Mouse (Mus musculus) kidney, embryonic 14.5 days (tissue): Measurements from ENCODE around the gene Sohlh2. TPM values are rescaled to one million over a fixed set of nuclear protein-coding genes. Genes with fewer than 3 reads are reported as not detected.

Experiments used
- ATAC-seq: fragments of 200-750 bp; cut with Nextera tagmentation; 2 replicates; pipeline ENCODE4 v1.8.0; 2017; ENCODE audit warnings: moderate number of reproducible peaks, mild to moderate bottlenecking, moderate TSS enrichment, moderate library complexity; ENCODE audit not compliant: low FRiP score, low TSS enrichment
- H3K27ac ChIP-seq: fragments of 300-500 bp; sonication (generic); 2 replicates; pipeline ENCODE4 v1.5.1; 2014; ENCODE audit warnings: low read depth, mild to moderate bottlenecking, low read length, moderate library complexity, mixed read lengths
- H3K27me3 ChIP-seq: fragments of 300-500 bp; sonication (generic); 2 replicates; pipeline ENCODE4 v1.6.1; 2014; ENCODE audit warnings: mild to moderate bottlenecking, low read length; ENCODE audit not compliant: control insufficient read depth, insufficient read depth
- H3K36me3 ChIP-seq: fragments of 300-500 bp; sonication (generic); 2 replicates; pipeline ENCODE4 v1.6.1; 2014; ENCODE audit warnings: low read length, mixed read lengths; ENCODE audit not compliant: control insufficient read depth, insufficient read depth
- H3K4me1 ChIP-seq: fragments of 300-500 bp; sonication (generic); 2 replicates; pipeline ENCODE4 v1.6.1; 2014; ENCODE audit warnings: low read length, mixed read lengths; ENCODE audit not compliant: control insufficient read depth, insufficient read depth
- H3K4me2 ChIP-seq: fragments of 300-500 bp; sonication (generic); replicated peaks from 2 replicates; pipeline ENCODE4 v1.6.1; 2014; ENCODE audit warnings: low read depth, mild to moderate bottlenecking, low read length
- H3K4me3 ChIP-seq: fragments of 300-500 bp; sonication (generic); 2 replicates; pipeline ENCODE4 v1.5.1; 2014; ENCODE audit warnings: mild to moderate bottlenecking, low read length
- H3K9ac ChIP-seq: fragments of 300-500 bp; sonication (generic); 2 replicates; pipeline ENCODE4 v1.6.1; 2014; ENCODE audit warnings: low read depth, mild to moderate bottlenecking, low read length, moderate library complexity
- H3K9me3 ChIP-seq: fragments of 300-500 bp; sonication (generic); 2 replicates; pipeline ENCODE4 v1.6.1; 2016; ENCODE audit warnings: low read length; ENCODE audit not compliant: control insufficient read depth
- WGBS: fragments of 180-500 bp; shearing (Covaris S2); extraction: QIAGEN DNeasy Blood & Tissue Kit; methylation state at CpG from one replicate; pipeline ENCODE4 v1.1.7; 2014; 5-methylcytosine and 5-hydroxymethylcytosine counted together
- polyA plus RNA-seq: library from polyadenylated mRNA; unstranded; fragments of >200 nt; fragmentation: Nextera tagmentation; extraction: Ambion mirVana; gene quantifications from 2 replicates; pipeline ENCODE4 v1.2.1, GENCODE M21; 2014

Sohlh2 gene
- polyA plus RNA-seq, 1 experiment from 2014 or later, result not detected

- Histone ChIP-seq H3K4me3 (no peak overlapping the region), H3K9me3 (no peaks in the 10 kb centered on the region), H3K36me3 (no peaks in the 10 kb centered on the region), H3K27me3 (no peaks in the 10 kb centered on the region), H3K27ac (no peak overlapping the region), H3K4me1 (no peaks in the 10 kb centered on the region), H3K9ac (no peak overlapping the region), H3K4me2 (no peak overlapping the region)
- 65% methylated on average over 6 of the region's 6 CpGs for WGBS
- no peak for ATAC-seq
These were observed 29.0 kb upstream of the Sohlh2 start for GRCm38 (mm10) chr3:55152673-55153334.

- no peaks in the 10 kb centered on the region for H3K36me3 ChIP-seq
- 87% methylated on average over 7 of the region's 7 CpGs for WGBS
These were observed 27.7 kb upstream of the Sohlh2 start for GRCm38 (mm10) chr3:55154163-55154562.

GRCm38 (mm10) chr3:55157413-55157812 is 24.4 kb upstream of the Sohlh2 start:
- no peak for ATAC-seq
- no peak overlapping the region for H3K4me3 ChIP-seq
- no peaks in the 10 kb centered on the region for H3K27me3 ChIP-seq
- no peak overlapping the region for H3K27ac ChIP-seq
- H3K4me2 ChIP-seq, result no peak overlapping the region
- no peaks in the 10 kb centered on the region for H3K4me1 ChIP-seq
- WGBS, result 74% methylated on average over 5 of the region's 5 CpGs
- no peak overlapping the region for H3K9ac ChIP-seq
- H3K36me3 ChIP-seq, result no peaks in the 10 kb centered on the region
- no peaks in the 10 kb centered on the region for H3K9me3 ChIP-seq

More at GRCm38 (mm10) chr3:55154163-55154562, 27.7 kb upstream of the Sohlh2 start:
- no peaks in the 10 kb centered on the region for H3K4me1 ChIP-seq
- no peaks in the 10 kb centered on the region for H3K9me3 ChIP-seq
- no peak overlapping the region for H3K9ac ChIP-seq
- no peak overlapping the region for H3K4me2 ChIP-seq
- ATAC-seq, result no peak
- no peaks in the 10 kb centered on the region for H3K27me3 ChIP-seq
- no peak overlapping the region for H3K4me3 ChIP-seq
- H3K27ac ChIP-seq, result no peak overlapping the region

- Histone ChIP-seq H3K36me3 (no peaks in the 10 kb centered on the region), H3K9ac (no peak overlapping the region), H3K4me1 (no peaks in the 10 kb centered on the region), H3K4me2 (no peak overlapping the region), H3K9me3 (no peaks in the 10 kb centered on the region), H3K27me3 (no peaks in the 10 kb centered on the region), H3K27ac (no peak overlapping the region), H3K4me3 (no peak overlapping the region)
- WGBS, result 67% methylated on average over 7 of the region's 7 CpGs
- no peak for ATAC-seq
These were observed 20.7 kb upstream of the Sohlh2 start for GRCm38 (mm10) chr3:55161144-55161543.

- H3K36me3 ChIP-seq, result no peaks in the 10 kb centered on the region
These were observed 18.3 kb upstream of the Sohlh2 start for GRCm38 (mm10) chr3:55163510-55163909.

GRCm38 (mm10) chr3:55172478-55172877 is 9.3 kb upstream of the Sohlh2 start:
- Histone ChIP-seq H3K9me3 (no peaks in the 10 kb centered on the region), H3K4me3 (no peak overlapping the region), H3K36me3 (no peaks in the 10 kb centered on the region), H3K4me1 (0 out of 2 replicates have a peak, but pooled peaks cover 2% of the 10 kb centered on the region), H3K9ac (no peak overlapping the region), H3K27me3 (no peaks in the 10 kb centered on the region), H3K4me2 (no peak overlapping the region), H3K27ac (no peak overlapping the region)
- 0 out of 2 replicates have a peak, but pooled peaks have one; percentile 46 for ATAC-seq
- 85% methylated on average over 3 of the region's 3 CpGs for WGBS

More at GRCm38 (mm10) chr3:55163510-55163909, 18.3 kb upstream of the Sohlh2 start:
- Histone ChIP-seq H3K9ac (no peak overlapping the region), H3K27ac (no peak overlapping the region), H3K4me2 (no peak overlapping the region), H3K4me1 (no peaks in the 10 kb centered on the region), H3K9me3 (no peaks in the 10 kb centered on the region), H3K27me3 (no peaks in the 10 kb centered on the region), H3K4me3 (no peak overlapping the region)
- ATAC-seq, result no peak
- 66% methylated on average over 4 of the region's 4 CpGs for WGBS

GRCm38 (mm10) chr3:55177271-55177670 is 4.6 kb upstream of the Sohlh2 start:
- 0 out of 2 replicates have a peak, but pooled peaks cover 2% of the 10 kb centered on the region for H3K4me1 ChIP-seq
- H3K4me2 ChIP-seq, result no peak overlapping the region
- 57% methylated on average over 6 of the region's 6 CpGs for WGBS
- H3K9ac ChIP-seq, result no peak overlapping the region
- no peak overlapping the region for H3K27ac ChIP-seq
- H3K36me3 ChIP-seq, result no peaks in the 10 kb centered on the region
- no peak overlapping the region for H3K4me3 ChIP-seq
- no peaks in the 10 kb centered on the region for H3K27me3 ChIP-seq
- no peak for ATAC-seq
- H3K9me3 ChIP-seq, result no peaks in the 10 kb centered on the region

GRCm38 (mm10) chr3:55191668-55192067 is 9.8 kb downstream of the Sohlh2 start:
- 86% methylated on average over 4 of the region's 4 CpGs for WGBS
- no peak overlapping the region for H3K27ac ChIP-seq
- H3K4me3 ChIP-seq, result no peak overlapping the region
- no peak for ATAC-seq
- H3K9me3 ChIP-seq, result no peaks in the 10 kb centered on the region
- H3K27me3 ChIP-seq, result no peaks in the 10 kb centered on the region
- no peaks in the 10 kb centered on the region for H3K36me3 ChIP-seq
- no peaks in the 10 kb centered on the region for H3K4me1 ChIP-seq
- H3K9ac ChIP-seq, result no peak overlapping the region
- H3K4me2 ChIP-seq, result no peak overlapping the region

GRCm38 (mm10) chr3:55193351-55193750 is 11.5 kb downstream of the Sohlh2 start:
- ATAC-seq, result no peak
- Histone ChIP-seq H3K9me3 (no peaks in the 10 kb centered on the region), H3K36me3 (no peaks in the 10 kb centered on the region), H3K9ac (no peak overlapping the region), H3K4me2 (no peak overlapping the region), H3K4me1 (no peaks in the 10 kb centered on the region), H3K27me3 (no peaks in the 10 kb centered on the region), H3K27ac (no peak overlapping the region), H3K4me3 (no peak overlapping the region)
- WGBS, result 51% methylated on average over 2 of the region's 2 CpGs
